Mouse (Mus musculus) CH12.LX (cell line): ENCODE data around the gene Scfd1. TPM values are rescaled to one million over a fixed set of nuclear protein-coding genes. Genes with fewer than 3 reads are reported as not detected.

Experiments
- DNase-seq: peaks from one replicate; pipeline ENCODE4 v3.0.0-alpha.2; 2013; ENCODE audit errors: extremely low read depth
- H3K27ac ChIP-seq: 2 replicates; pipeline ENCODE4 v1.5.1; 2012; ENCODE audit warnings: low read depth, mild to moderate bottlenecking, control low read depth, moderate library complexity; ENCODE audit not compliant: insufficient read depth
- H3K27me3 ChIP-seq: replicated peaks from 2 replicates; pipeline ENCODE3; 2012; ENCODE audit warnings: inconsistent platforms
- H3K36me3 ChIP-seq, 2 experiments: replicated peaks in 1 of 2; 2 replicates each; pipeline versions ENCODE3 to v1.6.1; 2012; ENCODE audit warnings: inconsistent platforms in 1 of 2, low read length in 1 of 2, mild to moderate bottlenecking in 1 of 2, mixed read lengths in 1 of 2, moderate library complexity in 1 of 2; ENCODE audit not compliant: control insufficient read depth in 1 of 2, insufficient read depth in 1 of 2
- H3K4me1 ChIP-seq, 2 experiments: 2 replicates each; pipeline ENCODE4 v1.6.1; 2012; ENCODE audit warnings: inconsistent platforms in 1 of 2, moderate library complexity in 1 of 2; ENCODE audit not compliant: insufficient read depth in 2 of 2, control insufficient read depth in 1 of 2
- H3K4me2 ChIP-seq: 2 replicates; pipeline ENCODE4 v1.6.1; 2012; ENCODE audit warnings: low read depth, mild to moderate bottlenecking, control low read depth; ENCODE audit not compliant: poor library complexity, insufficient read depth, severe bottlenecking
- H3K4me3 ChIP-seq, 3 experiments: fragments of 150-350 bp in 1 of 3; sonication (generic) in 1 of 3; replicated peaks in 1 of 3; 2 replicates each; pipeline versions ENCODE3 to v1.5.1; 2011 to 2012; ENCODE audit warnings: low read depth in 2 of 3, low read length in 2 of 3, mild to moderate bottlenecking in 2 of 3, moderate library complexity in 2 of 3, control low read depth in 1 of 3, improper control_type of control experiment in 1 of 3, inconsistent platforms in 1 of 3, mixed read lengths in 1 of 3; ENCODE audit not compliant: poor library complexity in 1 of 3
- H3K79me2 ChIP-seq: replicated peaks from 2 replicates; pipeline ENCODE4 v1.6.1; 2012; ENCODE audit warnings: mild to moderate bottlenecking, moderate library complexity; ENCODE audit not compliant: control insufficient read depth, poor library complexity, insufficient read depth, severe bottlenecking; ENCODE audit errors: extremely low read depth
- H3K9ac ChIP-seq: 2 replicates; pipeline ENCODE4 v1.6.1; 2012; ENCODE audit warnings: low read depth, mild to moderate bottlenecking, control low read depth, moderate library complexity; ENCODE audit not compliant: insufficient read depth
- H3K9me3 ChIP-seq: replicated peaks from 2 replicates; pipeline ENCODE3; 2012; ENCODE audit warnings: low read length, inconsistent platforms, mixed read lengths
- BHLHE40 ChIP-seq: IDR thresholded peaks from 2 replicates; pipeline ENCODE4 v1.6.1; 2011; ENCODE audit warnings: mild to moderate bottlenecking, low read depth, low read length, improper control_type of control experiment
- CHD1 ChIP-seq: IDR thresholded peaks from 2 replicates; pipeline ENCODE4 v1.6.1; 2012; ENCODE audit warnings: low read depth, low read length, improper control_type of control experiment, inconsistent platforms
- CHD2 ChIP-seq: IDR thresholded peaks from 2 replicates; pipeline ENCODE4 v1.6.1; 2011; ENCODE audit warnings: low read length, improper control_type of control experiment
- CTCF ChIP-seq, 2 experiments: IDR thresholded peaks in 1 of 2; conservative IDR thresholded peaks in 1 of 2; 2 replicates each; pipeline ENCODE4 v1.5.1; 2011 to 2012; ENCODE audit warnings: low read depth in 2 of 2, low read length in 2 of 2, improper control_type of control experiment in 1 of 2, inconsistent platforms in 1 of 2, mild to moderate bottlenecking in 1 of 2, moderate library complexity in 1 of 2
- ELF1 ChIP-seq: IDR thresholded peaks from 2 replicates; pipeline ENCODE4 v1.6.1; 2014; ENCODE audit warnings: low read depth, mild to moderate bottlenecking, inconsistent platforms, low read length, improper control_type of control experiment
- EP300 ChIP-seq: IDR thresholded peaks from 2 replicates; pipeline ENCODE4 v1.6.1; 2011; ENCODE audit warnings: low read length, improper control_type of control experiment
- GABPA ChIP-seq: IDR thresholded peaks from 2 replicates; pipeline ENCODE4 v1.6.1; 2012; ENCODE audit warnings: low read depth, low read length, improper control_type of control experiment, inconsistent platforms; ENCODE audit not compliant: insufficient replicate concordance
- HCFC1 ChIP-seq: IDR thresholded peaks from 2 replicates; pipeline ENCODE4 v1.6.1; 2012; ENCODE audit warnings: low read depth, mild to moderate bottlenecking, inconsistent platforms, low read length, improper control_type of control experiment
- IRF4 ChIP-seq: IDR thresholded peaks from 2 replicates; pipeline ENCODE4 v1.6.1; 2014; ENCODE audit warnings: low read depth, mild to moderate bottlenecking, inconsistent platforms, low read length, improper control_type of control experiment
- JUND ChIP-seq: conservative IDR thresholded peaks from 2 replicates; pipeline ENCODE4 v1.6.1; 2011; ENCODE audit warnings: low read depth, low read length, improper control_type of control experiment
- MEF2A ChIP-seq: IDR thresholded peaks from 2 replicates; pipeline ENCODE4 v1.6.1; 2014; ENCODE audit warnings: low read depth, mild to moderate bottlenecking, inconsistent platforms, low read length, improper control_type of control experiment, borderline replicate concordance
- NRF1 ChIP-seq: IDR thresholded peaks from 2 replicates; pipeline ENCODE4 v1.6.1; 2014; ENCODE audit warnings: low read depth, mild to moderate bottlenecking, inconsistent platforms, low read length, improper control_type of control experiment, moderate library complexity
- PAX5 ChIP-seq: IDR thresholded peaks from 2 replicates; pipeline ENCODE4 v1.6.1; 2012; ENCODE audit warnings: low read length, inconsistent platforms, mixed read lengths
- POLR2A ChIP-seq: IDR thresholded peaks from 2 replicates; pipeline ENCODE4 v1.6.1; 2011; ENCODE audit warnings: low read depth, mild to moderate bottlenecking, improper control_type of control experiment, low read length
- POLR2AphosphoS2 ChIP-seq: IDR thresholded peaks from 2 replicates; pipeline ENCODE4 v1.6.1; 2011; ENCODE audit warnings: low read depth, low read length, improper control_type of control experiment
- SIN3A ChIP-seq: IDR thresholded peaks from 2 replicates; pipeline ENCODE4 v1.6.1; 2012; ENCODE audit warnings: low read length, improper control_type of control experiment, inconsistent platforms
- SMC3 ChIP-seq: IDR thresholded peaks from 2 replicates; pipeline ENCODE4 v1.6.1; 2011; ENCODE audit warnings: low read depth, low read length, improper control_type of control experiment
- TBP ChIP-seq: conservative IDR thresholded peaks from 2 replicates; pipeline ENCODE4 v1.6.1; 2011; ENCODE audit warnings: low read depth, low read length, improper control_type of control experiment
- TCF12 ChIP-seq: IDR thresholded peaks from 2 replicates; pipeline ENCODE4 v1.6.1; 2014; ENCODE audit warnings: low read depth, mild to moderate bottlenecking, inconsistent platforms, low read length, improper control_type of control experiment
- UBTF ChIP-seq: IDR thresholded peaks from 2 replicates; pipeline ENCODE4 v1.6.1; 2012; ENCODE audit warnings: low read depth, mild to moderate bottlenecking, inconsistent platforms, low read length, improper control_type of control experiment, moderate library complexity
- USF1 ChIP-seq: IDR thresholded peaks from 2 replicates; pipeline ENCODE4 v1.6.1; 2014; ENCODE audit warnings: low read depth, mild to moderate bottlenecking, inconsistent platforms, low read length, improper control_type of control experiment
- ZC3H11A ChIP-seq: IDR thresholded peaks from 2 replicates; pipeline ENCODE4 v1.6.1; 2012; ENCODE audit warnings: low read depth, mild to moderate bottlenecking, inconsistent platforms, low read length, improper control_type of control experiment
- ZNF384 ChIP-seq: IDR thresholded peaks from 2 replicates; pipeline ENCODE4 v1.6.1; 2012; ENCODE audit warnings: low read depth, low read length, improper control_type of control experiment, inconsistent platforms
- dilution Hi-C: fragments of 300-500 bp; cut with MboI; formaldehyde crosslinking; loops from 2 replicates; pipeline ENCODE4 v1.14.3; 2020; ENCODE audit warnings: low sequenced_read_pairs; ENCODE audit not compliant: extremely low pct_unique_long_range_greater_than_20kb, extremely low pct_ligation_motif_present
- in situ Hi-C: fragments of 300-500 bp; cut with MboI; formaldehyde crosslinking; loops from 3 replicates; pipeline ENCODE4 v1.14.3; 2019; ENCODE audit warnings: low sequenced_read_pairs, low pct_ligation_motif_present, low pct_unique_long_range_greater_than_20kb, mixed read lengths
- polyA plus RNA-seq: library from polyadenylated mRNA; unstranded; fragments of >175 nt; gene quantifications from 2 replicates; pipeline ENCODE4 v1.2.1, GENCODE M21; 2012; ENCODE audit warnings: low read depth; ENCODE audit not compliant: insufficient read length
- total RNA-seq, 2 experiments: library from RNA; depleted of rRNA; stranded (reverse); fragments of 300-350 nt in 1 of 2; fragments of >200 nt in 1 of 2; gene quantifications; 2 replicates each; pipeline ENCODE4 v1.2.3; 2012 to 2014

Gene Scfd1
- total and polyA plus RNA-seq, 3 experiments = 39.3 to 91.7 (median 48.0) TPM

GRCm38 (mm10) chr12:51347988-51348697 lies 29.2 kb upstream of the Scfd1 start, which contains the start of gene G2e3 (continued):
- TF ChIP-seq MEF2A = peak; percentile 45; the same call in 1 of the 2 replicates
- peak; percentile 86 for TF ChIP-seq BHLHE40
- peak; percentile 74 for TF ChIP-seq IRF4
- TF ChIP-seq UBTF = no peak

- dilution Hi-C loops = no loop called here
- DNase-seq = no peak
- no peaks in the 10 kb centered on the region for H3K9me3 ChIP-seq
- peaks cover 9 to 20% of the 10 kb centered on the region in 2 experiments for H3K36me3 ChIP-seq
- TF ChIP-seq POLR2A (no peak), ZC3H11A (no peak)
- in situ Hi-C loops = no loop called here
- H3K27ac ChIP-seq = peak overlapping the region; percentile 47; the same call in 1 of the 2 replicates
- peaks cover 33% of the 10 kb centered on the region for H3K79me2 ChIP-seq
- H3K4me3 ChIP-seq = peak overlapping the region; percentile 83 to 92 (median 86)
- peaks cover 0 to 16% of the 10 kb centered on the region in 2 experiments; a peak in 2 of 4 replicates for H3K4me1 ChIP-seq
- H3K9ac ChIP-seq = peak overlapping the region; percentile 74
- H3K27me3 ChIP-seq = no peaks in the 10 kb centered on the region
- H3K4me2 ChIP-seq = peak overlapping the region; percentile 44
These were observed 28.7 kb upstream of the Scfd1 start for GRCm38 (mm10) chr12:51348698-51348998.

GRCm38 (mm10) chr12:51355296-51355695 lies 22.0 kb upstream of the Scfd1 start:
- H3K4me1 ChIP-seq = peaks cover 0 to 25% of the 10 kb centered on the region in 2 experiments; a peak in 2 of 4 replicates
- in situ Hi-C loops = no loop called here
- peaks cover 25% of the 10 kb centered on the region for H3K79me2 ChIP-seq
- no peak overlapping the region for H3K4me3 ChIP-seq
- no peaks in the 10 kb centered on the region for H3K27me3 ChIP-seq
- DNase-seq = peak; percentile 37
- peaks cover 34 to 79% of the 10 kb centered on the region in 2 experiments for H3K36me3 ChIP-seq
- TF ChIP-seq CTCF (conservative IDR thresholded peaks at IDR 0.05 in 1 of 2, IDR thresholded peaks at IDR 0.05 in 1 of 2; ENCODE audit: low read depth in 2 of 2, low read length in 2 of 2) (no peak), USF1 (no peak), ELF1 (peak; percentile 23; the same call in 1 of the 2 replicates), CHD2 (no peak), IRF4 (peak; percentile 43; the same call in 1 of the 2 replicates), EP300 (peak; percentile 72)
- no peaks in the 10 kb centered on the region for H3K9me3 ChIP-seq
- H3K4me2 ChIP-seq = no peak overlapping the region
- H3K27ac ChIP-seq = no peak overlapping the region
- dilution Hi-C loops = no loop called here
- no peak overlapping the region for H3K9ac ChIP-seq

- Histone ChIP-seq H3K4me3 (no peak overlapping the region), H3K9ac (no peak overlapping the region), H3K79me2 (peaks cover 5% of the 10 kb centered on the region), H3K4me1 (no peaks in the 10 kb centered on the region), H3K27me3 (no peaks in the 10 kb centered on the region), H3K9me3 (no peaks in the 10 kb centered on the region), H3K36me3 (peaks cover 44 to 88% of the 10 kb centered on the region in 2 experiments), H3K4me2 (no peak overlapping the region), H3K27ac (no peak overlapping the region)
- dilution Hi-C loops (no loop called here), in situ Hi-C loops (no loop called here)
- DNase-seq = no peak
- TF ChIP-seq HCFC1 (no peak), POLR2AphosphoS2 (no peak), NRF1 (no peak), SMC3 (no peak), BHLHE40 (no peak), CHD1 (no peak), TBP (no peak), MEF2A (no peak), GABPA (no peak), USF1 (no peak), CHD2 (no peak), PAX5 (no peak), TCF12 (no peak), JUND (no peak), ZNF384 (no peak), ELF1 (no peak), ZC3H11A (no peak), SIN3A (no peak)
These were observed 16.0 kb upstream of the Scfd1 start for GRCm38 (mm10) chr12:51361294-51361693.
